In genomic region chr13:56781697-56782096, GRCm38 (mm10) we compare ENCODE assay signal across 20 mouse cellular contexts. TPM values are rescaled to one million over a fixed set of nuclear protein-coding genes. Genes with fewer than 3 reads are reported as not detected.
DNase-seq lines count a peak whose midpoint lies in the region; ATAC-seq lines count a peak whose summit lies in the region.
"Had no signal": no experiment of that assay in that cellular context is flagged by ENCODE, and none has a peak within 500 bp of the region (broad histone marks: within the 10 kb centered on the region; RNA-seq: fewer than 3 reads in every experiment).

No protein-coding gene starts in this region.

- no peaks in the 10 kb centered on the region for H3K9me3 ChIP-seq in midbrain, embryonic 16.5 days (replicated peaks; ENCODE audit: control insufficient read depth, low read length, poor library complexity, severe bottlenecking)
- H3K9me3 ChIP-seq: embryonic facial prominence, embryonic 15.5 days; forebrain, embryonic 10.5 days had no signal

- H3K4me2 ChIP-seq in midbrain, embryonic 16.5 days (ENCODE audit: low read length) = no peak overlapping the region
- H3K4me2 ChIP-seq: embryonic facial prominence, embryonic 15.5 days; heart, embryonic 11.5 days; kidney, embryonic 15.5 days had no signal

- peak overlapping the region; percentile 1; the same call in 1 of the 2 replicates for H3K9ac ChIP-seq in midbrain, embryonic 16.5 days (ENCODE audit: low read depth, low read length)
- H3K9ac ChIP-seq: embryonic facial prominence, embryonic 15.5 days; kidney, embryonic 15.5 days had no signal

- no peak for ATAC-seq in midbrain, embryonic 16.5 days
- ATAC-seq: CD4-positive, CD25-positive, alpha-beta regulatory T cell, adult 4 months had no signal

- H3K36me3 ChIP-seq in midbrain, embryonic 16.5 days (ENCODE audit: control insufficient read depth, insufficient read depth, low read length) = no peaks in the 10 kb centered on the region
- H3K36me3 ChIP-seq: embryonic facial prominence, embryonic 15.5 days; forebrain, embryonic 10.5 days; G1E; kidney, embryonic 15.5 days had no signal

- H3K27ac ChIP-seq in midbrain, embryonic 16.5 days (ENCODE audit: low read length) = peak overlapping the region; percentile 53
- H3K27ac ChIP-seq: embryonic facial prominence, embryonic 15.5 days; forebrain, embryonic 10.5 days; kidney, embryonic 15.5 days had no signal

- H3K4me3 ChIP-seq in midbrain, embryonic 16.5 days (ENCODE audit: low read depth, low read length) = no peak overlapping the region
- H3K4me3 ChIP-seq: embryonic facial prominence, embryonic 15.5 days; forebrain, embryonic 10.5 days; kidney, embryonic 15.5 days had no signal

- 92% methylated on average over 3 of the region's 3 CpGs for WGBS in midbrain, embryonic 16.5 days

- peaks cover 29% of the 10 kb centered on the region for H3K4me1 ChIP-seq in midbrain, embryonic 16.5 days (ENCODE audit: control insufficient read depth, insufficient read depth, low read length)
- H3K4me1 ChIP-seq: kidney, embryonic 15.5 days had no signal

- H3K27me3 ChIP-seq in midbrain, embryonic 16.5 days (ENCODE audit: control insufficient read depth, insufficient read depth, low read depth, low read length) = 0 out of 2 replicates have a peak, but pooled peaks cover under 1% of the 10 kb centered on the region
- H3K27me3 ChIP-seq: embryonic facial prominence, embryonic 15.5 days; kidney, embryonic 15.5 days had no signal

- peak; percentile 34 to 50 for DNase-seq in left cerebral cortex, adult 18-20 months (ENCODE audit: low spot score in 2 of 2)
- no peak for DNase-seq in left cerebral cortex, adult 11 months (ENCODE audit: low spot score)
- peak; percentile 48 to 55 for DNase-seq in right cerebral cortex, adult 2 months (ENCODE audit: low spot score in 2 of 2)
- no peak for DNase-seq in right cerebral cortex, postnatal 14 days
- no peak for DNase-seq in heart, adult 9 months (ENCODE audit: low spot score in 2 of 2)
- DNase-seq in testis, postnatal 14 days (ENCODE audit: low spot score) = no peak
- DNase-seq: cerebellum, postnatal 10 days; embryo, embryonic 11 days; gastrocnemius, postnatal 36 days; heart, postnatal 14 days; lung, adult 18-20 months had no signal

RNA-seq across cellular contexts. Expression of gene Gm45623, which starts 28.1 kb away (rescaled TPM):
- 10 to 100 TPM; 12.6 to 13.5 TPM for total RNA-seq in left cerebral cortex, adult 18-20 months (2021)
- 3.0 and 4.5 TPM in 2 replicates for polyA plus RNA-seq in midbrain, embryonic 16.5 days (2015; fragmentation: Nextera tagmentation; extraction: Ambion mirVana)
- total RNA-seq: gastrocnemius, postnatal 36 days; liver, adult 2 months; megakaryocyte-erythroid progenitor cell, adult 5-6 weeks had no signal
- polyA plus RNA-seq: CD4-positive, CD25-positive, alpha-beta regulatory T cell, adult 4 months; forebrain, embryonic 10.5 days; G1E; kidney, embryonic 15.5 days; liver, adult 2 months had no signal

Comparison
In these comparisons a context has a peak if more than half of its experiments do, and no peak if none do; other contexts are left out.
1. DNase-seq: peak in left cerebral cortex, adult 18-20 months (2 of 2) and right cerebral cortex, adult 2 months (2 of 2); none in left cerebral cortex, adult 11 months (single experiment), right cerebral cortex, postnatal 14 days (single experiment), heart, adult 9 months (0 of 2) and testis, postnatal 14 days (single experiment).